Mouse (Mus musculus): Measurements from ENCODE around the gene Dcun1d2. TPM values are rescaled to one million over a fixed set of nuclear protein-coding genes. Genes with fewer than 3 reads are reported as not detected.

Gene Dcun1d2
- polyA plus RNA-seq, 1 experiment from 2014 or later, result 35.5 TPM

- H3K4me1 ChIP-seq (ENCODE audit: control insufficient read depth, insufficient read depth, low read length), result no peaks in the 10 kb centered on the region
- H3K4me2 ChIP-seq (ENCODE audit: low read length), result no peak overlapping the region
- ATAC-seq, result no peak
- no peak overlapping the region for H3K4me3 ChIP-seq (ENCODE audit: low read depth, low read length)
- no peak overlapping the region for H3K27ac ChIP-seq (ENCODE audit: low read length)
- H3K9ac ChIP-seq (ENCODE audit: low read depth, low read length), result no peak overlapping the region
- H3K9me3 ChIP-seq (replicated peaks; ENCODE audit: control insufficient read depth, low read length, poor library complexity, severe bottlenecking), result no peaks in the 10 kb centered on the region
- peaks cover 56% of the 10 kb centered on the region for H3K36me3 ChIP-seq (ENCODE audit: control insufficient read depth, insufficient read depth, low read length)
- H3K27me3 ChIP-seq (ENCODE audit: control insufficient read depth, insufficient read depth, low read depth, low read length), result no peaks in the 10 kb centered on the region
- WGBS, result 96% methylated on average over 4 of the region's 4 CpGs
These were observed 18.0 kb upstream of the Dcun1d2 start for GRCm38 (mm10) chr8:13305884-13306283.

GRCm38 (mm10) chr8:13305459-13305858, 17.5 kb upstream of the Dcun1d2 start:
- ATAC-seq, result no peak
- no peaks in the 10 kb centered on the region for H3K27me3 ChIP-seq (ENCODE audit: control insufficient read depth, insufficient read depth, low read depth, low read length)
- H3K4me2 ChIP-seq (ENCODE audit: low read length), result no peak overlapping the region
- no peak overlapping the region for H3K27ac ChIP-seq (ENCODE audit: low read length)
- no peaks in the 10 kb centered on the region for H3K9me3 ChIP-seq (replicated peaks; ENCODE audit: control insufficient read depth, low read length, poor library complexity, severe bottlenecking)
- WGBS, result 94% methylated on average over 6 of the region's 6 CpGs
- H3K36me3 ChIP-seq (ENCODE audit: control insufficient read depth, insufficient read depth, low read length), result peaks cover 58% of the 10 kb centered on the region
- H3K4me1 ChIP-seq (ENCODE audit: control insufficient read depth, insufficient read depth, low read length), result no peaks in the 10 kb centered on the region
- H3K4me3 ChIP-seq (ENCODE audit: low read depth, low read length), result no peak overlapping the region
- H3K9ac ChIP-seq (ENCODE audit: low read depth, low read length), result no peak overlapping the region

GRCm38 (mm10) chr8:13301036-13301435, 13.1 kb upstream of the Dcun1d2 start:
- H3K9me3 ChIP-seq (replicated peaks; ENCODE audit: control insufficient read depth, low read length, poor library complexity, severe bottlenecking), result no peaks in the 10 kb centered on the region
- WGBS, result 99% methylated on average over 7 of the region's 7 CpGs
- H3K9ac ChIP-seq (ENCODE audit: low read depth, low read length), result no peak overlapping the region
- no peaks in the 10 kb centered on the region for H3K27me3 ChIP-seq (ENCODE audit: control insufficient read depth, insufficient read depth, low read depth, low read length)
- H3K4me2 ChIP-seq (ENCODE audit: low read length), result no peak overlapping the region
- no peak overlapping the region for H3K27ac ChIP-seq (ENCODE audit: low read length)
- no peak for ATAC-seq
- no peaks in the 10 kb centered on the region for H3K4me1 ChIP-seq (ENCODE audit: control insufficient read depth, insufficient read depth, low read length)
- H3K4me3 ChIP-seq (ENCODE audit: low read depth, low read length), result no peak overlapping the region
- H3K36me3 ChIP-seq (ENCODE audit: control insufficient read depth, insufficient read depth, low read length), result peaks cover 68% of the 10 kb centered on the region

- Histone ChIP-seq H3K4me2 (ENCODE audit: low read length) (no peak overlapping the region), H3K27me3 (ENCODE audit: control insufficient read depth, insufficient read depth, low read depth, low read length) (no peaks in the 10 kb centered on the region), H3K4me3 (ENCODE audit: low read depth, low read length) (no peak overlapping the region), H3K4me1 (ENCODE audit: control insufficient read depth, insufficient read depth, low read length) (no peaks in the 10 kb centered on the region), H3K36me3 (ENCODE audit: control insufficient read depth, insufficient read depth, low read length) (peaks cover 65% of the 10 kb centered on the region), H3K9me3 (replicated peaks; ENCODE audit: control insufficient read depth, low read length, poor library complexity, severe bottlenecking) (no peaks in the 10 kb centered on the region), H3K27ac (ENCODE audit: low read length) (no peak overlapping the region), H3K9ac (ENCODE audit: low read depth, low read length) (no peak overlapping the region)
- 95% methylated on average over 8 of the region's 8 CpGs for WGBS
- ATAC-seq, result no peak
These were observed 11.6 kb upstream of the Dcun1d2 start for GRCm38 (mm10) chr8:13299571-13299970.

- H3K4me3 ChIP-seq (ENCODE audit: low read depth, low read length), result no peak overlapping the region
- H3K36me3 ChIP-seq (ENCODE audit: control insufficient read depth, insufficient read depth, low read length), result peaks cover 28% of the 10 kb centered on the region
- H3K9me3 ChIP-seq (replicated peaks; ENCODE audit: control insufficient read depth, low read length, poor library complexity, severe bottlenecking), result no peaks in the 10 kb centered on the region
- no peak overlapping the region for H3K9ac ChIP-seq (ENCODE audit: low read depth, low read length)
- WGBS, result 96% methylated on average over 9 of the region's 9 CpGs
- no peak for ATAC-seq
- H3K27me3 ChIP-seq (ENCODE audit: control insufficient read depth, insufficient read depth, low read depth, low read length), result no peaks in the 10 kb centered on the region
- H3K27ac ChIP-seq (ENCODE audit: low read length), result no peak overlapping the region
- no peak overlapping the region for H3K4me2 ChIP-seq (ENCODE audit: low read length)
- peaks cover 9% of the 10 kb centered on the region for H3K4me1 ChIP-seq (ENCODE audit: control insufficient read depth, insufficient read depth, low read length)
These were observed 5.9 kb upstream of the Dcun1d2 start for GRCm38 (mm10) chr8:13293677-13294470.

GRCm38 (mm10) chr8:13292364-13292763, 4.4 kb upstream of the Dcun1d2 start:
- no peak overlapping the region for H3K27ac ChIP-seq (ENCODE audit: low read length)
- no peak overlapping the region for H3K4me2 ChIP-seq (ENCODE audit: low read length)
- no peaks in the 10 kb centered on the region for H3K9me3 ChIP-seq (replicated peaks; ENCODE audit: control insufficient read depth, low read length, poor library complexity, severe bottlenecking)
- H3K27me3 ChIP-seq (ENCODE audit: control insufficient read depth, insufficient read depth, low read depth, low read length), result no peaks in the 10 kb centered on the region
- peaks cover 27% of the 10 kb centered on the region for H3K36me3 ChIP-seq (ENCODE audit: control insufficient read depth, insufficient read depth, low read length)
- 27% methylated on average over 9 of the region's 9 CpGs for WGBS
- no peak overlapping the region for H3K4me3 ChIP-seq (ENCODE audit: low read depth, low read length)
- peaks cover 11% of the 10 kb centered on the region for H3K4me1 ChIP-seq (ENCODE audit: control insufficient read depth, insufficient read depth, low read length)
- no peak overlapping the region for H3K9ac ChIP-seq (ENCODE audit: low read depth, low read length)
- ATAC-seq, result no peak

- H3K4me2 ChIP-seq (ENCODE audit: low read length), result peak overlapping the region; percentile 78
- no peak overlapping the region; the same call in 1 of the 2 replicates for H3K27ac ChIP-seq (ENCODE audit: low read length)
- no peaks in the 10 kb centered on the region for H3K27me3 ChIP-seq (ENCODE audit: control insufficient read depth, insufficient read depth, low read depth, low read length)
- H3K9ac ChIP-seq (ENCODE audit: low read depth, low read length), result peak overlapping the region; percentile 74
- no peaks in the 10 kb centered on the region for H3K9me3 ChIP-seq (replicated peaks; ENCODE audit: control insufficient read depth, low read length, poor library complexity, severe bottlenecking)
- 3% methylated on average over 6 of the region's 6 CpGs for WGBS
- H3K36me3 ChIP-seq (ENCODE audit: control insufficient read depth, insufficient read depth, low read length), result peaks cover 4% of the 10 kb centered on the region; the same call in 1 of the 2 replicates
- peaks cover 23% of the 10 kb centered on the region for H3K4me1 ChIP-seq (ENCODE audit: control insufficient read depth, insufficient read depth, low read length)
- H3K4me3 ChIP-seq (ENCODE audit: low read depth, low read length), result peak overlapping the region; percentile 76
- ATAC-seq, result no peak
These were observed 715 bp upstream of the Dcun1d2 start for GRCm38 (mm10) chr8:13288646-13289045.

- Histone ChIP-seq H3K4me1 (ENCODE audit: control insufficient read depth, insufficient read depth, low read length) (peaks cover 23% of the 10 kb centered on the region), H3K27me3 (ENCODE audit: control insufficient read depth, insufficient read depth, low read depth, low read length) (no peaks in the 10 kb centered on the region), H3K27ac (ENCODE audit: low read length) (peak overlapping the region; percentile 93), H3K9ac (ENCODE audit: low read depth, low read length) (peak overlapping the region; percentile 74), H3K4me3 (ENCODE audit: low read depth, low read length) (peak overlapping the region; percentile 76), H3K36me3 (ENCODE audit: control insufficient read depth, insufficient read depth, low read length) (no peaks in the 10 kb centered on the region), H3K9me3 (replicated peaks; ENCODE audit: control insufficient read depth, low read length, poor library complexity, severe bottlenecking) (no peaks in the 10 kb centered on the region), H3K4me2 (ENCODE audit: low read length) (peak overlapping the region; percentile 95)
- peak; percentile 80 for ATAC-seq
- under 1% methylated on average over 34 of the region's 34 CpGs for WGBS
These were observed 633 bp downstream of the Dcun1d2 start for GRCm38 (mm10) chr8:13287304-13287691.

- Histone ChIP-seq H3K27ac (ENCODE audit: low read length) (no peak overlapping the region), H3K36me3 (ENCODE audit: control insufficient read depth, insufficient read depth, low read length) (no peaks in the 10 kb centered on the region), H3K4me1 (ENCODE audit: control insufficient read depth, insufficient read depth, low read length) (peaks cover 12% of the 10 kb centered on the region), H3K4me3 (ENCODE audit: low read depth, low read length) (no peak overlapping the region), H3K27me3 (ENCODE audit: control insufficient read depth, insufficient read depth, low read depth, low read length) (no peaks in the 10 kb centered on the region), H3K9me3 (replicated peaks; ENCODE audit: control insufficient read depth, low read length, poor library complexity, severe bottlenecking) (no peaks in the 10 kb centered on the region), H3K4me2 (ENCODE audit: low read length) (no peak overlapping the region), H3K9ac (ENCODE audit: low read depth, low read length) (no peak overlapping the region)
- ATAC-seq, result no peak
- 86% methylated on average over 1 of the region's 1 CpGs for WGBS
These were observed 4.7 kb downstream of the Dcun1d2 start for GRCm38 (mm10) chr8:13283200-13283599.

Measured in midbrain, embryonic 16.5 days (tissue).